Mouse (Mus musculus): Measurements from ENCODE around the gene Gm2381. TPM values are rescaled to one million over a fixed set of nuclear protein-coding genes. Genes with fewer than 3 reads are reported as not detected.
"Not testable (repeated sequence)": the region's sequence is repeated elsewhere in the genome, so short reads cannot be mapped to it uniquely, and the experiment has no call there.

Gm2381 gene
- polyA plus RNA-seq (2015; fragmentation: Nextera tagmentation; extraction: Ambion mirVana), result not detected in 2 replicates

GRCm38 (mm10) chr7:42866801-42867458 is at the start of gene Gm2381:
Gene Gm2381 (minus strand): TSS chr7:42867234.
- WGBS, result 75% methylated on average over 8 of the region's 8 CpGs
- not testable (repeated sequence) for H3K9ac ChIP-seq (ENCODE audit: low read length); H3K27me3 ChIP-seq (ENCODE audit: control insufficient read depth, insufficient read depth, low read length); H3K27ac ChIP-seq (replicated peaks); H3K36me3 ChIP-seq (ENCODE audit: control insufficient read depth, insufficient read depth, low read length); H3K4me2 ChIP-seq (replicated peaks; ENCODE audit: low read depth); ATAC-seq (ENCODE audit: low FRiP score, low TSS enrichment); H3K4me3 ChIP-seq (ENCODE audit: low read depth, low read length); DNase-seq (ENCODE audit: low spot score); H3K9me3 ChIP-seq (ENCODE audit: control insufficient read depth, low read length); H3K4me1 ChIP-seq (replicated peaks; ENCODE audit: control insufficient read depth, insufficient read depth)

GRCm38 (mm10) chr7:42898067-42898466 is 31.0 kb upstream of the Gm2381 start:
- not testable (repeated sequence) for H3K9ac ChIP-seq (ENCODE audit: low read length); DNase-seq (ENCODE audit: low spot score); H3K9me3 ChIP-seq (ENCODE audit: control insufficient read depth, low read length); H3K4me3 ChIP-seq (ENCODE audit: low read depth, low read length); H3K4me2 ChIP-seq (replicated peaks; ENCODE audit: low read depth); H3K27ac ChIP-seq (replicated peaks); ATAC-seq (ENCODE audit: low FRiP score, low TSS enrichment); H3K36me3 ChIP-seq (ENCODE audit: control insufficient read depth, insufficient read depth, low read length); H3K27me3 ChIP-seq (ENCODE audit: control insufficient read depth, insufficient read depth, low read length); H3K4me1 ChIP-seq (replicated peaks; ENCODE audit: control insufficient read depth, insufficient read depth)
- WGBS, result 82% methylated on average over 2 of the region's 2 CpGs

GRCm38 (mm10) chr7:42878090-42878489 is 11.1 kb upstream of the Gm2381 start:
- no peak for ATAC-seq (ENCODE audit: low FRiP score, low TSS enrichment)
- no peak overlapping the region for H3K9ac ChIP-seq (ENCODE audit: low read length)

GRCm38 (mm10) chr7:42838366-42838765 is 28.7 kb downstream of the Gm2381 start:
- DNase-seq (ENCODE audit: low spot score); H3K4me2 ChIP-seq (replicated peaks; ENCODE audit: low read depth); H3K9ac ChIP-seq (ENCODE audit: low read length); H3K27ac ChIP-seq (replicated peaks); ATAC-seq (ENCODE audit: low FRiP score, low TSS enrichment); H3K27me3 ChIP-seq (ENCODE audit: control insufficient read depth, insufficient read depth, low read length); H3K9me3 ChIP-seq (ENCODE audit: control insufficient read depth, low read length); H3K4me1 ChIP-seq (replicated peaks; ENCODE audit: control insufficient read depth, insufficient read depth); H3K36me3 ChIP-seq (ENCODE audit: control insufficient read depth, insufficient read depth, low read length); H3K4me3 ChIP-seq (ENCODE audit: low read depth, low read length): not testable (repeated sequence)

More at GRCm38 (mm10) chr7:42878090-42878489, 11.1 kb upstream of the Gm2381 start:
- DNase-seq (ENCODE audit: low spot score), result no peak
- Histone ChIP-seq H3K27me3 (ENCODE audit: control insufficient read depth, insufficient read depth, low read length) (no peaks in the 10 kb centered on the region), H3K4me3 (ENCODE audit: low read depth, low read length) (no peak overlapping the region), H3K4me1 (replicated peaks; ENCODE audit: control insufficient read depth, insufficient read depth) (no peaks in the 10 kb centered on the region), H3K36me3 (ENCODE audit: control insufficient read depth, insufficient read depth, low read length) (no peaks in the 10 kb centered on the region), H3K4me2 (replicated peaks; ENCODE audit: low read depth) (no peak overlapping the region), H3K27ac (replicated peaks) (no peak overlapping the region), H3K9me3 (ENCODE audit: control insufficient read depth, low read length) (no peaks in the 10 kb centered on the region)
- WGBS, result 46% methylated on average over 23 of the region's 23 CpGs
- TF ChIP-seq EP300 (optimal IDR thresholded peaks at IDR 0.05), result no peak
- no peak for TF ChIP-seq CTCF (IDR thresholded peaks at IDR 0.05; ENCODE audit: low read depth)

- ATAC-seq (ENCODE audit: low FRiP score, low TSS enrichment) (no peak), DNase-seq (ENCODE audit: low spot score) (no peak)
- Histone ChIP-seq H3K4me1 (replicated peaks; ENCODE audit: control insufficient read depth, insufficient read depth) (no peaks in the 10 kb centered on the region), H3K4me2 (replicated peaks; ENCODE audit: low read depth) (no peak overlapping the region), H3K9ac (ENCODE audit: low read length) (no peak overlapping the region), H3K9me3 (ENCODE audit: control insufficient read depth, low read length) (no peaks in the 10 kb centered on the region), H3K27me3 (ENCODE audit: control insufficient read depth, insufficient read depth, low read length) (no peaks in the 10 kb centered on the region), H3K36me3 (ENCODE audit: control insufficient read depth, insufficient read depth, low read length) (no peaks in the 10 kb centered on the region), H3K27ac (replicated peaks) (no peak overlapping the region), H3K4me3 (ENCODE audit: low read depth, low read length) (no peak overlapping the region)
- TF ChIP-seq EP300 (optimal IDR thresholded peaks at IDR 0.05) (no peak), CTCF (IDR thresholded peaks at IDR 0.05; ENCODE audit: low read depth) (no peak)
- WGBS, result 70% methylated on average over 3 of the region's 3 CpGs
Observed at GRCm38 (mm10) chr7:42832221-42832620, 34.8 kb downstream of the Gm2381 start.

- H3K4me2 ChIP-seq (replicated peaks; ENCODE audit: low read depth); H3K4me3 ChIP-seq (ENCODE audit: low read depth, low read length); H3K9ac ChIP-seq (ENCODE audit: low read length); H3K36me3 ChIP-seq (ENCODE audit: control insufficient read depth, insufficient read depth, low read length); H3K9me3 ChIP-seq (ENCODE audit: control insufficient read depth, low read length); DNase-seq (ENCODE audit: low spot score); ATAC-seq (ENCODE audit: low FRiP score, low TSS enrichment); H3K4me1 ChIP-seq (replicated peaks; ENCODE audit: control insufficient read depth, insufficient read depth); H3K27me3 ChIP-seq (ENCODE audit: control insufficient read depth, insufficient read depth, low read length); H3K27ac ChIP-seq (replicated peaks): not testable (repeated sequence)
- WGBS, result no CpG with 5 or more reads among the region's 1 CpGs
Observed at GRCm38 (mm10) chr7:42793425-42793824, 73.6 kb downstream of the Gm2381 start, which contains the start of gene Vmn2r62. Gene Vmn2r62 (minus strand): TSS chr7:42793525.

Other genes with a start within 250 kb of the Gm2381 start
- 0.84 and 0.91 TPM in 2 replicates for gene Zfp976, start 224.6 kb downstream of the Gm2381 start, polyA plus RNA-seq (2015; fragmentation: Nextera tagmentation; extraction: Ambion mirVana)
- gene Zfp975, start 174.5 kb downstream of the Gm2381 start, polyA plus RNA-seq (2015; fragmentation: Nextera tagmentation; extraction: Ambion mirVana), result 2.3 and 2.5 TPM in 2 replicates
- gene Gm17067, start 140.2 kb downstream of the Gm2381 start, polyA plus RNA-seq (2015; fragmentation: Nextera tagmentation; extraction: Ambion mirVana), result not detected in 2 replicates
- gene Vmn2r62, start 73.7 kb downstream of the Gm2381 start, polyA plus RNA-seq (2015; fragmentation: Nextera tagmentation; extraction: Ambion mirVana), result not detected in 2 replicates
- 0.02 TPM in 1 of 2 replicates, not detected in the other for gene Vmn2r63, start 66.6 kb upstream of the Gm2381 start, polyA plus RNA-seq (2015; fragmentation: Nextera tagmentation; extraction: Ambion mirVana)
- not detected in 2 replicates for gene Gm9268, start 151.5 kb upstream of the Gm2381 start, polyA plus RNA-seq (2015; fragmentation: Nextera tagmentation; extraction: Ambion mirVana)
- not detected in 2 replicates for gene Zfp936, start 247.0 kb upstream of the Gm2381 start, polyA plus RNA-seq (2015; fragmentation: Nextera tagmentation; extraction: Ambion mirVana)

Data from stomach, postnatal 0 days (tissue).